Mouse (Mus musculus): ENCODE results near the gene Ckm. TPM values are rescaled to one million over a fixed set of nuclear protein-coding genes. Genes with fewer than 3 reads are reported as not detected.

The Ckm gene
- total and polyA plus RNA-seq, 3 experiments = 0.08 to 0.47 TPM; not detected in 1

GRCm38 (mm10) chr7:19388699-19389413 lies 15.7 kb upstream of the Ckm start:
- Histone ChIP-seq H3K4me3 (replicated peaks in 1 of 3; ENCODE audit: low read depth in 2 of 3, low read length in 2 of 3, poor library complexity in 1 of 3) (no peak overlapping the region), H3K4me2 (ENCODE audit: insufficient read depth, low read depth, poor library complexity, severe bottlenecking) (no peak overlapping the region), H3K9me3 (replicated peaks; ENCODE audit: low read length) (no peaks in the 10 kb centered on the region), H3K79me2 (replicated peaks; ENCODE audit: control insufficient read depth, extremely low read depth, insufficient read depth, poor library complexity, severe bottlenecking) (peaks cover 4% of the 10 kb centered on the region; the same call in 1 of the 2 replicates), H3K36me3 (replicated peaks in 1 of 2; ENCODE audit: control insufficient read depth in 1 of 2, insufficient read depth in 1 of 2, low read length in 1 of 2) (peaks cover 92 to 98% of the 10 kb centered on the region in 2 experiments), H3K27ac (ENCODE audit: insufficient read depth, low read depth) (no peak overlapping the region), H3K4me1 (ENCODE audit: control insufficient read depth in 1 of 2, insufficient read depth in 2 of 2) (no peaks in the 10 kb centered on the region), H3K9ac (ENCODE audit: insufficient read depth, low read depth) (no peak overlapping the region), H3K27me3 (replicated peaks) (no peaks in the 10 kb centered on the region)
- dilution Hi-C loops (cut with MboI; ENCODE audit: extremely low pct_ligation_motif_present, extremely low pct_unique_long_range_greater_than_20kb, low sequenced_read_pairs) = no loop called here
- TF ChIP-seq GABPA (IDR thresholded peaks at IDR 0.05; ENCODE audit: insufficient replicate concordance, low read depth, low read length) (no peak), HCFC1 (IDR thresholded peaks at IDR 0.05; ENCODE audit: low read depth, low read length) (no peak), IRF4 (IDR thresholded peaks at IDR 0.05; ENCODE audit: low read depth, low read length) (no peak)
- in situ Hi-C loops (cut with MboI; ENCODE audit: low pct_ligation_motif_present, low pct_unique_long_range_greater_than_20kb, low sequenced_read_pairs) = no loop called here
- no peak for DNase-seq (ENCODE audit: extremely low read depth)

DNA sequence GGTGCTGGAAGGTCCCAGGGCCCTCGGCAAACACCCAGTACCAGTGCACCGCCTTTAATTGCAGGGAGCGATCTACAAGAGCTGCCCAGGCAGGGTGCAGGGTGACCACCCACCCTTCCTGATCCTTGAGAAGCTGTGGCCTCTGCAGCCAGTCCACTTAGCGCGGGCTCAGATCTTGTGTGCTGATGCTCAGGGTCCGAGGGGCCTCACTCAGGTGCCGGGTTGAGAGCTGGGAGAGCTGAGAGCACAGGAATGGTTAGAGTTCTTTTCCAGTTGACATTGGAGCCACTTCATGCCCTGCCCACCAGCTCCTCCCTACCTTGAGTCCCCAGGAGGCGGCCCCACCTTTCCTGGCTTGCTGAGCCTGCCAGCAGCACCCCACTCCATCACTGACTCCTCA lies 10.1 kb upstream of the Ckm start:
- peaks cover 62 to 72% of the 10 kb centered on the region in 2 experiments for H3K36me3 ChIP-seq (replicated peaks in 1 of 2; ENCODE audit: control insufficient read depth in 1 of 2, insufficient read depth in 1 of 2, low read length in 1 of 2)
- TF ChIP-seq E2F4 (IDR thresholded peaks at IDR 0.05; ENCODE audit: insufficient replicate concordance, low read depth, low read length) (no peak), CHD1 (IDR thresholded peaks at IDR 0.05; ENCODE audit: low read depth, low read length) (no peak), USF1 (IDR thresholded peaks at IDR 0.05; ENCODE audit: low read depth, low read length) (no peak), JUN (IDR thresholded peaks at IDR 0.05; ENCODE audit: insufficient read depth, low read depth, low read length) (no peak), RAD21 (IDR thresholded peaks at IDR 0.05; ENCODE audit: low read depth, low read length) (no peak), CTCF (conservative IDR thresholded peaks at IDR 0.05 in 1 of 2, IDR thresholded peaks at IDR 0.05 in 1 of 2; ENCODE audit: low read depth in 2 of 2, low read length in 2 of 2) (no peak), ZMIZ1 (IDR thresholded peaks at IDR 0.05; ENCODE audit: low read depth, low read length) (no peak), BHLHE40 (IDR thresholded peaks at IDR 0.05; ENCODE audit: low read depth, low read length) (no peak), USF2 (conservative IDR thresholded peaks at IDR 0.05; ENCODE audit: low read depth, low read length) (no peak), IRF4 (IDR thresholded peaks at IDR 0.05; ENCODE audit: low read depth, low read length) (no peak), MAFK (IDR thresholded peaks at IDR 0.05; ENCODE audit: insufficient replicate concordance, low read length) (no peak), UBTF (IDR thresholded peaks at IDR 0.05; ENCODE audit: low read depth, low read length) (no peak), NELFE (IDR thresholded peaks at IDR 0.05; ENCODE audit: low read depth, low read length) (no peak), ZKSCAN1 (IDR thresholded peaks at IDR 0.05; ENCODE audit: borderline replicate concordance, low read depth, low read length) (no peak), KAT2A (IDR thresholded peaks at IDR 0.05; ENCODE audit: insufficient replicate concordance, low read length) (no peak), ETS1 (conservative IDR thresholded peaks at IDR 0.05; ENCODE audit: low read depth, low read length) (no peak), MAZ (IDR thresholded peaks at IDR 0.05; ENCODE audit: low read depth, low read length) (no peak)
- dilution Hi-C loops (cut with MboI; ENCODE audit: extremely low pct_ligation_motif_present, extremely low pct_unique_long_range_greater_than_20kb, low sequenced_read_pairs) = no loop called here
- H3K79me2 ChIP-seq (replicated peaks; ENCODE audit: control insufficient read depth, extremely low read depth, insufficient read depth, poor library complexity, severe bottlenecking) = no peaks in the 10 kb centered on the region
- H3K4me2 ChIP-seq (ENCODE audit: insufficient read depth, low read depth, poor library complexity, severe bottlenecking) = no peak overlapping the region
- H3K4me1 ChIP-seq (ENCODE audit: control insufficient read depth in 1 of 2, insufficient read depth in 2 of 2) = no peaks in the 10 kb centered on the region
- DNase-seq (ENCODE audit: extremely low read depth) = no peak
- H3K4me3 ChIP-seq (replicated peaks in 1 of 3; ENCODE audit: low read depth in 2 of 3, low read length in 2 of 3, poor library complexity in 1 of 3) = no peak overlapping the region
- in situ Hi-C loops (cut with MboI; ENCODE audit: low pct_ligation_motif_present, low pct_unique_long_range_greater_than_20kb, low sequenced_read_pairs) = no loop called here
- no peak overlapping the region for H3K27ac ChIP-seq (ENCODE audit: insufficient read depth, low read depth)
- no peaks in the 10 kb centered on the region for H3K9me3 ChIP-seq (replicated peaks; ENCODE audit: low read length)
- H3K27me3 ChIP-seq (replicated peaks) = peaks cover 4% of the 10 kb centered on the region
- H3K9ac ChIP-seq (ENCODE audit: insufficient read depth, low read depth) = no peak overlapping the region
